Mouse (Mus musculus) limb, embryonic 14.5 days (tissue): ENCODE measurements around the gene Il1rapl1. TPM values are rescaled to one million over a fixed set of nuclear protein-coding genes. Genes with fewer than 3 reads are reported as not detected.

Experiments used
- ATAC-seq: fragments of 200-750 bp; cut with Nextera tagmentation; 2 replicates; pipeline ENCODE4 v1.8.0; 2017; ENCODE audit warnings: low read depth, moderate number of reproducible peaks, moderate TSS enrichment; ENCODE audit not compliant: low FRiP score
- DNase-seq: peaks from one replicate; pipeline ENCODE4 v3.0.0-alpha.2; 2015; ENCODE audit warnings: low spot score
- H3K27ac ChIP-seq: fragments of 300-500 bp; sonication (generic); replicated peaks from 2 replicates; pipeline ENCODE4 v1.5.1; 2014; ENCODE audit warnings: low read depth, mild to moderate bottlenecking, low read length, moderate library complexity, mixed read lengths
- H3K27me3 ChIP-seq: fragments of 300-500 bp; sonication (generic); 2 replicates; pipeline ENCODE4 v1.6.1; 2014; ENCODE audit warnings: low read length, mixed read lengths; ENCODE audit not compliant: control insufficient read depth, insufficient read depth
- H3K36me3 ChIP-seq: fragments of 300-500 bp; sonication (generic); 2 replicates; pipeline ENCODE4 v1.6.1; 2014; ENCODE audit warnings: mild to moderate bottlenecking, low read length, moderate library complexity, mixed read lengths; ENCODE audit not compliant: control insufficient read depth, insufficient read depth
- H3K4me1 ChIP-seq: fragments of 300-500 bp; sonication (generic); 2 replicates; pipeline ENCODE4 v1.6.1; 2014; ENCODE audit warnings: antibody characterized with exemption, low read length, mixed read lengths; ENCODE audit not compliant: control insufficient read depth, insufficient read depth
- H3K4me2 ChIP-seq: fragments of 300-500 bp; sonication (generic); replicated peaks from 2 replicates; pipeline ENCODE4 v1.6.1; 2014; ENCODE audit warnings: low read depth, mild to moderate bottlenecking, low read length, moderate library complexity; ENCODE audit not compliant: severe bottlenecking
- H3K4me3 ChIP-seq: fragments of 300-500 bp; sonication (generic); replicated peaks from 2 replicates; pipeline ENCODE4 v1.5.1; 2014; ENCODE audit warnings: low read length
- H3K9ac ChIP-seq: fragments of 300-500 bp; sonication (generic); 2 replicates; pipeline ENCODE4 v1.6.1; 2014; ENCODE audit warnings: mild to moderate bottlenecking, low read depth, low read length, moderate library complexity; ENCODE audit not compliant: severe bottlenecking
- H3K9me3 ChIP-seq: fragments of 300-500 bp; sonication (generic); 2 replicates; pipeline ENCODE4 v1.6.1; 2016; ENCODE audit warnings: low read length; ENCODE audit not compliant: control insufficient read depth
- POLR2A ChIP-seq: fragments of 200-500 bp; IDR thresholded peaks from 2 replicates; pipeline ENCODE4 v1.8.0; 2012; ENCODE audit warnings: inconsistent platforms, mild to moderate bottlenecking, moderate library complexity, borderline replicate concordance; ENCODE audit not compliant: insufficient read depth, insufficient read length; ENCODE audit errors: extremely low read depth
- WGBS: fragments of 180-500 bp; shearing (Covaris S2); extraction: QIAGEN DNeasy Blood & Tissue Kit; methylation state at CpG from one replicate; pipeline ENCODE4 v1.1.7; 2014; 5-methylcytosine and 5-hydroxymethylcytosine counted together
- polyA plus RNA-seq, 2 experiments: library from polyadenylated mRNA; depleted of rRNA in 1 of 2; stranded (reverse) in 1 of 2; unstranded in 1 of 2; fragments of >200 nt; fragmentation: Nextera tagmentation in 1 of 2; extraction: Ambion mirVana in 1 of 2; gene quantifications; 2 replicates each; pipeline versions ENCODE4 v1.2.1 to v1.2.3; 2012 to 2014

The Il1rapl1 gene
- polyA plus RNA-seq, 2 experiments, result 0.14 to 0.48 TPM

- WGBS, result 54% methylated on average over 7 of the region's 7 CpGs
- TF ChIP-seq POLR2A, result no peak
- no peak for DNase-seq
These were observed 42.6 kb downstream of the Il1rapl1 start for GRCm38 (mm10) chrX:88072741-88073419.

GRCm38 (mm10) chrX:88070368-88070767 lies 45.1 kb downstream of the Il1rapl1 start:
- no peak for DNase-seq
- no peak for TF ChIP-seq POLR2A
- no peak overlapping the region for H3K9ac ChIP-seq
- 81% methylated on average over 3 of the region's 3 CpGs for WGBS
- no peaks in the 10 kb centered on the region for H3K27me3 ChIP-seq
- H3K9me3 ChIP-seq, result no peaks in the 10 kb centered on the region
- no peak overlapping the region for H3K27ac ChIP-seq
- H3K36me3 ChIP-seq, result no peaks in the 10 kb centered on the region
- no peak overlapping the region for H3K4me3 ChIP-seq
- ATAC-seq, result no peak
- no peak overlapping the region for H3K4me2 ChIP-seq
- H3K4me1 ChIP-seq, result no peaks in the 10 kb centered on the region

More at GRCm38 (mm10) chrX:88072741-88073419, 42.6 kb downstream of the Il1rapl1 start:
- H3K27ac ChIP-seq, result no peak overlapping the region
- no peak overlapping the region for H3K9ac ChIP-seq
- H3K4me3 ChIP-seq, result no peak overlapping the region
- no peak overlapping the region for H3K4me2 ChIP-seq
- no peaks in the 10 kb centered on the region for H3K27me3 ChIP-seq
- H3K4me1 ChIP-seq, result no peaks in the 10 kb centered on the region
- H3K36me3 ChIP-seq, result no peaks in the 10 kb centered on the region
- H3K9me3 ChIP-seq, result no peaks in the 10 kb centered on the region
- no peak for ATAC-seq

- H3K4me1 ChIP-seq, result no peaks in the 10 kb centered on the region
- H3K36me3 ChIP-seq, result no peaks in the 10 kb centered on the region
- 66% methylated on average over 1 of the region's 1 CpGs for WGBS
- no peak overlapping the region for H3K4me3 ChIP-seq
- ATAC-seq (no peak), DNase-seq (no peak)
- no peak for TF ChIP-seq POLR2A
- H3K27ac ChIP-seq, result no peak overlapping the region
- H3K4me2 ChIP-seq, result no peak overlapping the region
- no peak overlapping the region for H3K9ac ChIP-seq
- H3K27me3 ChIP-seq, result no peaks in the 10 kb centered on the region
- H3K9me3 ChIP-seq, result no peaks in the 10 kb centered on the region
These were observed 71.9 kb downstream of the Il1rapl1 start for GRCm38 (mm10) chrX:88043556-88043955.

DNA sequence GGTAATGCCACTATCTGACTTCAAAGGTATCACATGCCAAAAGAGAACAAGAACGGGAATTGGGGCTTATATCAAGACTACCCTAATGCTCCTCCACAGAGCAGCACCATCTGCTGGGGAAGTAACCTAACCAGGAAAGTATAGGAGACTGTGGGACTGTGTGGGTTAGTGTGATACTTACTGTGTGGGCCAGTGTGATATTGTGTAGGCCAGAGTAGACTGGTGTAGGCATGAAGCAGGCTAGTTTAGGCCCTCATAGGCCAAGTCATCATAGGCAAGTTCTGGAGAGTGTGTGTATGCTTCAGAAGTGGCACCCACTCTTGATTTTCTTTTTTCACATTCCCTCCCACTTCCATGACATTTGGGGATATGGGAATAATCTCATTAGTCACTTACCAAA lies 76.5 kb downstream of the Il1rapl1 start:
- Histone ChIP-seq H3K9ac (no peak overlapping the region), H3K4me2 (no peak overlapping the region), H3K9me3 (no peaks in the 10 kb centered on the region), H3K27ac (no peak overlapping the region), H3K4me3 (no peak overlapping the region), H3K36me3 (no peaks in the 10 kb centered on the region), H3K27me3 (no peaks in the 10 kb centered on the region), H3K4me1 (no peaks in the 10 kb centered on the region)
- DNase-seq, result no peak
- TF ChIP-seq POLR2A, result no peak
- no peak for ATAC-seq
- WGBS, result 46% methylated on average over 1 of the region's 1 CpGs

GRCm38 (mm10) chrX:87897172-87897571 lies 218.3 kb downstream of the Il1rapl1 start:
- Histone ChIP-seq H3K4me1 (no peaks in the 10 kb centered on the region), H3K27me3 (no peaks in the 10 kb centered on the region), H3K9me3 (no peaks in the 10 kb centered on the region), H3K36me3 (no peaks in the 10 kb centered on the region), H3K27ac (no peak overlapping the region), H3K4me2 (no peak overlapping the region), H3K9ac (no peak overlapping the region), H3K4me3 (no peak overlapping the region)
- no peak for DNase-seq
- TF ChIP-seq POLR2A, result no peak
- ATAC-seq, result no peak
- WGBS, result 58% methylated on average over 1 of the region's 1 CpGs
